Mouse (Mus musculus) erythroblast, embryonic 14.5 days (primary cell): Measurements from ENCODE around the gene Nrp2.

ENCODE experiments used
- GATA1 ChIP-seq: IDR thresholded peaks from 2 replicates; pipeline ENCODE4 v1.6.1; 2012; ENCODE audit warnings: low read length, inconsistent platforms, mixed read lengths
- TAL1 ChIP-seq: IDR thresholded peaks from 3 replicates; pipeline ENCODE4 v1.6.1; 2012; ENCODE audit warnings: low read length, inconsistent platforms, mixed read lengths

DNA sequence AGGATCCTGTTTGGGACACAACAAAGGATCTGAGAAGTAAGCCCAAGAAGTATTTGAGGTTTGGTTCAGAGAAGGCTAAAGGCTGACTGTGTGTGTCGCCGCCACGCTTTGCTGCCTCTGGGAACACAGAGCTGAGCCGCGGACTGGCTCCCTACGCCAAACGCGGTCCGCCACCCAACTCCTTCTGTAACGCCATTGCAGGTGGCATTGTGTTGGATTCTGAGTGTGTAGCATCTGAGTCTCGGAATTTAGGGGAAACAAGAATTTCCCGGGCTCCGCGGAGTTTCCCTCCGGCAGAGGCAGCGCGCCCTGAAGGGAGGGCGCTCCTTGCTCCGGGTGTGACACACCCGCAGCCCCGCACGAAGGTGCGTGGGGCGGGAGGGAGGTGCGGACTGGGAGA is 342 bp upstream of the Nrp2 start:
- TF ChIP-seq TAL1, result no peak
- TF ChIP-seq GATA1, result no peak
